Mouse (Mus musculus) erythroblast, embryonic 14.5 days (primary cell): Measurements from ENCODE around the gene Man2c1.

Experiments used
- GATA1 ChIP-seq: IDR thresholded peaks from 2 replicates; pipeline ENCODE4 v1.6.1; 2012; ENCODE audit warnings: low read length, inconsistent platforms, mixed read lengths
- TAL1 ChIP-seq: IDR thresholded peaks from 3 replicates; pipeline ENCODE4 v1.6.1; 2012; ENCODE audit warnings: low read length, inconsistent platforms, mixed read lengths

- TF ChIP-seq GATA1 (no peak), TAL1 (no peak)
Observed at GRCm38 (mm10) chr9:57137246-57137645, 6.8 kb downstream of the Man2c1 start.
